Mouse (Mus musculus) macrophage (primary cell): ENCODE measurements around the gene Glmp. TPM values are rescaled to one million over a fixed set of nuclear protein-coding genes. Genes with fewer than 3 reads are reported as not detected.
"Not testable (repeated sequence)": the region's sequence is repeated elsewhere in the genome, so short reads cannot be mapped to it uniquely, and the experiment has no call there.

Source experiments
- H3K27ac ChIP-seq: fragments of 350-480 bp; formaldehyde crosslinking; 2 replicates; pipeline ENCODE4 v1.9.0; 2021
- H3K36me3 ChIP-seq: fragments of 350-480 bp; formaldehyde crosslinking; 2 replicates; pipeline ENCODE4 v1.9.0; 2021; ENCODE audit errors: inconsistent target
- H3K4me3 ChIP-seq: fragments of 350-480 bp; formaldehyde crosslinking; 2 replicates; pipeline ENCODE4 v1.9.0; 2021; ENCODE audit errors: inconsistent target
- H3K79me2 ChIP-seq: fragments of 350-480 bp; formaldehyde crosslinking; 2 replicates; pipeline ENCODE4 v1.9.0; 2021; ENCODE audit errors: inconsistent target
- WGBS: methylation state at CpG from one replicate; pipeline ENCODE4 v1.1.7; 2026; ENCODE audit warnings: inconsistent platforms; ENCODE audit not compliant: missing documents; 5-methylcytosine and 5-hydroxymethylcytosine counted together
- polyA plus RNA-seq: library from polyadenylated mRNA; stranded (reverse); fragments of 250-400 nt; gene quantifications from 3 replicates; pipeline ENCODE4 v1.2.4, GENCODE M21; 2018; ENCODE audit warnings: inconsistent platforms

The Glmp gene
- polyA plus RNA-seq, 1 experiment from 2014 or later, result 393 TPM

DNA sequence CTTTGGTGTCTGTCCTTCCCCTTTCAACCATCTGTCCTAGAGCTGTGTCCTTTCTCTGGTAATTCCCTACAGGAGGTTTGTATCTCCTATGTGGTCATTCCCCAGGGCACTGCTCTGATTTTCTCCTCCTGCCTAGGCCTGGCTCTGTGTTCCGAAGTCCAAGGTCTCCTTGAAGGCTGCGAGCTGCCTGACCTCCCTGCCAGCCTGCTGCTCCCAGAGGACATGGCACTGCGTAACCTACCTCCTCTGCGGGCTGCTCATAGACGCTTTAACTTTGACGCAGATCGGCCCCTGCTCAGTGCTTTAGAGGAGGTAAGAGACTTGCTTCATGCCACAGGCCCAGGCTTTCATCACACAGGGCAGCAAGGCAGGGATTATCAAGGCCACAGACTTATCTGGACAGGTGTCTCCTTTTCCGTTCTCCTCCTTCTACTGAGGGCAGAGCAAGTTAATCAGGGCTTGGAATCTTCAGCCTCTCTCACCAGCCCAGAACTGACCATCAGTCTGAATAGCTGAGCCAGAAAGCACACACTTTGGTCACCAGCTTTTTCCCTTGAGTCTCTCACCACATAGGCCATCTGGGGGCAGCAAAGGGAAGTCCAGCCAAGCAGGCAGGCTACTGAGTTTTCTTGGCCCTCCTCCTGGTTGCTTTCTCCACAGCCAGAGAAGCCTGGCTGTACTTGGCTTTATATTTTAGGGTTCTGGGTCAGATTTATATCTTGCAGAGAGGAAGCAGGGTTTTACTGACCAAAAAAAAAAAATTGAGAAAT, 29.8 kb downstream of the Glmp start:
- peaks cover 99% of the 10 kb centered on the region for H3K36me3 ChIP-seq
- no peak overlapping the region for H3K27ac ChIP-seq
- WGBS, result 97% methylated on average over 8 of the region's 8 CpGs
- H3K79me2 ChIP-seq, result no peaks in the 10 kb centered on the region
- H3K4me3 ChIP-seq, result no peak overlapping the region

DNA sequence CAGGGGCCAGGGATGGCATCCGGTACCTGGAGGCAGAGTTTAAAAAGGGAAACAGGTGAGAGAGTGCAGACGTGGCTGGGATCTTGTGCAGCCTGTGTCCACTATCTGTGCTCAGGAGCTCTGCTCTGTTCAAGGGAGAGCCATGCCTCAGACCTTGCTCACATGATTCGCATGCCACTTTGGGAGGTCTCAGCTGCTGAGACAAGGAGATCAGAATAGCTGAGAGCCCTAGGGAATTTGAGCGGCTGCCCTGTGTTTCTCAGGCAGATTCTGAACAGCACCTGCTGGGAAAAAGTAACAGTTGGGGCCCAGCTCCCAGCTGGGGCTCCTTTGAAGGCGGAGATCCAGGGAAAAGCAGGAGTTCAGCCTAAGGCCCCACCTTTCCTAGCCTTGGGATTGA, 34.8 kb downstream of the Glmp start:
- H3K79me2 ChIP-seq, result no peaks in the 10 kb centered on the region
- WGBS, result 92% methylated on average over 5 of the region's 5 CpGs
- H3K4me3 ChIP-seq, result no peak overlapping the region
- no peak overlapping the region for H3K27ac ChIP-seq
- peaks cover 73% of the 10 kb centered on the region for H3K36me3 ChIP-seq

DNA sequence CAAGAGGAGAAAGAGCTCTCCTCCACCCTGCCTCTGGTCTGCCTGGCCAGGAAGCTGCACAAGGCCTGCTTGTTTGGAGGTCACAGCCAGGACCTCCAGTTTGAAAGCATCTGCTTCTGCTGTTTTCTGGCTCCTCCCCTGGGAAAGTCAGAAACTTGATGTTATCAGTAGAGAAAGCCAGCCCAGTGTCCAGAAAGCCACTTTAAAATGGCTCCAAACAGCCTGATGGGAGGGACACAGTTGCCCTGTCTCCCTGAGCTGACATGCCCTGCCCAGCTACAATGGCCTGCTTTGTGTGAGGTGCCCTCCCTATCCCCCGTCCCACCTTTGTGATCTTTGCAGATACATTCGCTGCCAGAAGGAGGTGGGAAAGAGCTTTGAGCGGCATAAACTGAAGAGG, 35.2 kb downstream of the Glmp start:
- Histone ChIP-seq H3K79me2 (no peaks in the 10 kb centered on the region), H3K4me3 (no peak overlapping the region), H3K36me3 (peaks cover 69% of the 10 kb centered on the region), H3K27ac (no peak overlapping the region)
- 94% methylated on average over 3 of the region's 3 CpGs for WGBS

DNA sequence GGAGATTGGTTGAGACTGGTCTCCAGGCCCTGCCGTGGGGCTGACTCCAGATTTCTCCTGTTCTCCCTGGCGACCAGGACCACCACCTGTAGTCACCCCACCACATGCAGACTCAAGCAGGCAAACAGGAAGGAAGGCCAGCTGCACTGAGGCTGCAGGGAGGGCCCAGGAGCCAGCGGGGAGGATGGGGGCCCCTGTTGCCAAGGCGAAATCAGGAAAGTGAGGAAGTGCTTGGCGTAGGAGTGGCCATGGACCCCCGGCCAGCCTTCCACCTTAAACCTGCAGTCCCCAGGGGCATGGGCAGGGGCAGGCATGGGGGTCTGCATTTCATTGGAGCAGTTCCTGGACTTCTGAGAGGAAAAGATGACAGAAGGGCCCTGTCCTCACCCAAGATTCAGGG, 36.3 kb downstream of the Glmp start:
- H3K79me2 ChIP-seq, result no peaks in the 10 kb centered on the region
- H3K36me3 ChIP-seq, result peaks cover 58% of the 10 kb centered on the region
- WGBS, result 36% methylated on average over 6 of the region's 6 CpGs
- no peak overlapping the region for H3K27ac ChIP-seq
- H3K4me3 ChIP-seq, result no peak overlapping the region

DNA sequence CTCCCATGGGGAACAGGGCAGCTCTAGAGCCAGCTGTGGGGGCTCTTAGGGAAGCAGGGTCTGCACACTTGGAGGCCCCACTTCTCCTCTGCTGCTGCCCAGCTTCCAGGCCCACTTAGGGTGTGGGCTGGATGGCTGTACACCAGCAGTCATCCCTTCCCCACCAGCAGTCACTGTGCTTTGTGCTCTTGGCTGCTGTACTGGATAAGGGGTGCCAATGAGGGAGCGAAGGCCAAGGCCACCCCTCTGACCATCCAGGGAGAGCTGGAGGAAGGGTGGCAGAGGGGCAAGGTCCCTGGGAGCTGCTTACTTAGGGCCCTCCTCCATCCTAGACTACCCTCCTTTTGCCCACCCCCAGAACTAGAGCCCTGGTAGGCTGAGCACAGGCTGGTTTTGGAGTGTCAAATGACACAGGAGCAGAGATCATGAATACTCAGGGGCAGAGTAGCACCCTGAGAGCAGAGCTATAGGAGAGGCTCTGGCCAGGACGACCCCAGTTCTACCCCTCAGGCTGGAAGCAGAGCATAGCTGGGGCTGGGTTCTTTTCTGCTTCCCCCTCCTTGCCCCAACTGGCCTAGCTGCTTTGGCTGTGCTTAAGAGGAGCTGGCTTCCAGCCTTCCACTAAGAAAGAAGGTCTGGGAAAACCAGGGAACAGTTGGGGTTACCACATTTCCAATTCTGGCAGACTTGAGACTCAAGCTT, 36.9 kb downstream of the Glmp start:
- Histone ChIP-seq H3K27ac (no peak overlapping the region), H3K79me2 (no peaks in the 10 kb centered on the region), H3K4me3 (no peak overlapping the region), H3K36me3 (peaks cover 52% of the 10 kb centered on the region)
- 91% methylated on average over 2 of the region's 2 CpGs for WGBS

DNA sequence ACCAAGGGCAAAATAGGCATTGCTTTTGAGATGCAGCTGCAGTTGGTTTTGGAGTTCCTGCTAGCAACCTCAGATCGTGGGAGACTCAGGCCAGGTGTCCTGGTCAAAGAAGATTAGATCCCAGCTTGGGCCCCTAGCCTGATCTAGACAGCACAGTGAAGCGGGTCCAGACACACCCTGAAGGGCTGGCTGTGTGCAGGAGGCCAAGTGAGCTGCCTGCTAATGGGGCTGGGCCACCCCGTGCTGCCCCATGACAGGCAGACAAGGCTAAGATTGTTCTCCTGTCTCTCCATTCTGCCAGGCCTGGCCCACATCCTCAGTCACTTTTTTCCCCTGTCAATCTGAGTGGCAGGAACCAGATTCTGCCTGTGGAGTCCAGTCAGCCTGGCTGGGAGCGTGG, 38.9 kb downstream of the Glmp start:
- WGBS, result 82% methylated on average over 4 of the region's 4 CpGs
- Histone ChIP-seq H3K79me2 (no peaks in the 10 kb centered on the region), H3K4me3 (no peak overlapping the region), H3K27ac (no peak overlapping the region), H3K36me3 (peaks cover 33% of the 10 kb centered on the region)

DNA sequence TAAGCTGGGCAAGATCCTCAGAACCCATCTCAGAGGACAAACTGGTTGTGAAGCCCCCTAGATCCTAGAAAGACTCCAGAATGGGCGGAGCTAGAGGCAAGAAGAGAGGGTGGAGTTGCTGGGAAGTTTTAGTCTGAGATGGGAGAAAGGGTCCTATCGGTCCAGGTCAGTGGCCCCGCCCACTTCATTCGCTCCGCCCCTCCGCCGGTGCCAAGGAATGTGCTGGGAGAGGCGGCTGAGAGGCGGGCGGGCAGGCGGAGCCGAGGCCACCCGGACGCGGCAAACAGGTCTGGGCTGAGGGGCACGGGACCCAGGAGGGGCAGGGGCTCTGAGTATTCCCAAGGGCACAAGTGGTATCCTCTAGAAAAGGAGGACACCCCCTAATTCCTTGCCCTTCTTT, 39.5 kb downstream of the Glmp start, which contains the start of gene Paqr6:
TSS of gene Paqr6 (plus strand) at position 248 of the 400 bp plus-strand sequence.
- Histone ChIP-seq H3K4me3 (no peak within 1 kb of the TSS), H3K27ac (no peak within 1 kb of the TSS), H3K79me2 (no peaks in the 10 kb centered on the region), H3K36me3 (peaks cover 27% of the 10 kb centered on the region)
- WGBS, result 68% methylated on average over 16 of the region's 16 CpGs

DNA sequence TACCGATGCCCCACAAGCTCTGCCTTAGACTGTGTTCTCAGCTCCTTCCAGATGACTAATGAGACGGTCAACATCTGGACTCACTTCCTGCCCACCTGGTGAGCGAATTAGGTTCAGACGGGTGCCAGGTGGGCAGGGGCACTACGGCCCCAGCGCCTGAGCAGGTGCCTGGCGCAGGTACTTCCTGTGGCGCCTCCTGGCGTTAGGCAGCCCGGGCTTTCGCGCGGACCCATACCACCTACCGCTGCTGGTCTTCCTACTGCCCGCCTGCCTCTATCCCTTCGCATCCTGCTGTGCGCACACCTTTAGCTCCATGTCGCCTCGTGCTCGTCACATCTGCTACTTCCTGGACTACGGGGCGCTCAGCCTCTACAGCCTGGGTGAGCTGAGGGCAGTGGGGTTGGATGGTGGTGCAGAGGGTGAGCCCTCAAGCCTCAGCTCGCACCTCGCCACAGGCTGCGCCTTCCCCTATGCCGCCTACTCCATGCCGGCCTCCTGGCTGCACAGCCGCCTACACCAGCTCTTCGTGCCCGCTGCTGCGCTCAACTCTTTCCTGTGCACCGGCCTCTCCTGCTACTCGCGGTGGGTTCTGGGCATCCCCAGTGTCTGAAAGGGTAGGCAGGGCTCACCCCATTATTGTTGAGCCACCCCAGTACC, 41.0 kb downstream of the Glmp start:
- Histone ChIP-seq H3K27ac (no peak overlapping the region), H3K4me3 (no peak overlapping the region), H3K79me2 (no peaks in the 10 kb centered on the region), H3K36me3 (peaks cover 12% of the 10 kb centered on the region; the same call in 1 of the 2 replicates)
- WGBS, result 53% methylated on average over 34 of the region's 34 CpGs

DNA sequence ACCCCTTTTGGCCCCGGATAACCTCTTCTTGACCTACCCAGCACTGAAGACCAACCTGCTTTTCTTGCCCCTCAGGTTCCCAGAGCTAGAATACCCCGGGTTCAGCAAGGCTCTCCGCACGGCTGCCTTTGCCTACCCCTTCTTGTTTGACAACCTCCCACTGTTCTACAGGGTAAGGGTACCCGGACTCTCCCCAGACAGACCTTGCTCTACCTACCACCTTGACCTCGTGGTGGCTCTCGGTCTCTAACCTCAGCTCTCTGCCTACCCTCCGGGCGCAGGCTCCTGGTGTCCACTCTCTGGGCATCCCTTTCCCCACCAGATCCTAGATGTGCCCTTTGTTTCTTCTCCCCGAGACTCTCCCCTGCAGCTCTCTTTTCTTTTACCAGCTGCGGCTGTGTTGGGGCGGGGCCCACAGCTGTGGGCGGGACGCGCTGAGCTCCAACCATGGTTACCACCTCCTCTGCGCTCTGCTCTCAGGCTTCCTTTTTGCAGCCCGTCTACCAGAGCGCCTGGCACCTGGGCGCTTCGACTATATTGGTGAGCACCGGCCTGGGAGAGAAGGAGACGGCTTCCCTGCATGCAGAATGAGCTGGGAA, 42.1 kb downstream of the Glmp start:
- 12% methylated on average over 9 of the region's 22 CpGs for WGBS

DNA sequence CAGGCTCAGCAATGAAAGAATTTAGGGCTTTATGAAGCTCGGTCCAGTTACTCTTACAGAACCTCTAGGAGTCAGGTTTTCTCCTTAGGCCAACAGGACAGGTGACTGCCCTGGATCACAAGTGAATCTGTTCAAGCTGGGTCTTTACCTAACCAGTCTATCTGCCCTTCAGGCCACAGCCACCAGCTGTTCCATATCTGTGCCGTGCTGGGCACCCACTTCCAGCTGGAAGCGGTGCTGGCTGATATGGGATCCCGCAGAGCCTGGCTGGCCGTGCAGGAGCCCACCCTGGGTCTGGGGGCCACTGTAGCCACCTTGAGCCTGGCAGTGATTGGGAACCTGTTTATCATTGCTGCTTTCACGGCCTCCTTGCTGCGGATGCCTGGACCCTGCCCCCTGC, 42.7 kb downstream of the Glmp start:
- H3K4me3 ChIP-seq, H3K36me3 ChIP-seq, H3K27ac ChIP-seq, H3K79me2 ChIP-seq: not testable (repeated sequence)
- WGBS, result 86% methylated on average over 1 of the region's 7 CpGs

More for the DNA sequence above, 42.1 kb downstream of the Glmp start:
- H3K79me2 ChIP-seq, H3K4me3 ChIP-seq, H3K27ac ChIP-seq, H3K36me3 ChIP-seq: not testable (repeated sequence)

DNA sequence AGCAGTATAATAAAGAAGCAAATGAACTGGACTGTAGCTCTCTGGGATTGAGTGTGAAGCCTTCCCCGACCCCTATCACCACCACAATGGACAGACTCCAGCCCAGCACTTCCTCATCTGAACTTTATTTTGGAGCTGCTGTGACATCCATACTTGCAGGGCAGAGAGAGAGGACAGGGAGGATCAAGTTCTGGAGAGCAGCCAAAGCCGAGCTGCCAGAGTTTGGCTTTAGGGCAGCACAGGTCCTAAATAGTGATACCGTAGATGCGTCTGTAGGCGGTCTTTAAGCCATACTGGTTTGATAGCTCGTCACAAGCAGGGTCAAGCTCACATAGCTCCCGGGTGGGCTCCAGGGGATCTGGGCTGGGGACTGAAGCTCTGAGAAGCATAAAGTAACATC, 43.7 kb downstream of the Glmp start:
- H3K27ac ChIP-seq, H3K4me3 ChIP-seq, H3K79me2 ChIP-seq, H3K36me3 ChIP-seq: not testable (repeated sequence)
- WGBS, result 96% methylated on average over 6 of the region's 7 CpGs

DNA sequence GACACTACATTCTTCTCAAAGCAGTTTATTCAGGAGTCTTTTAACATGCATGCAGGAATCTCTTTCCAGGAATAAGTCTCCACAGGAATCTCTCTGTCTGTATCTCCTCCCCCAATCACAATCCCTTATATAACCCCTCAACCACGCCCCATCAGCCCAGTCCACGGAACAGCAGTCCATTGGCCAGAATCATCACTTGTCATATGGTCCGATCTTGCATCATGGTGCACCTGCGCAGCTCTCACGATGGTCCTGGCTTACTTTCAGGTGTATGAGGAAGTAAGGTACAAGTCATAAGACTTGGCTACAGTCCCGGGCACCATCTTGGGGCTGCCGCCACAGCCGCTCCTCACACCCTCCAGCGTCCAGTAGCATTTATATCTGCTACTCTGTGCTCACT, 47.8 kb downstream of the Glmp start, which contains the start of gene Bglap3:
TSS of gene Bglap3 (minus strand) at position 101 of the 400 bp plus-strand sequence.
- 85% methylated on average over 9 of the region's 9 CpGs for WGBS
- H3K4me3 ChIP-seq, H3K27ac ChIP-seq, H3K79me2 ChIP-seq, H3K36me3 ChIP-seq: not testable (repeated sequence)

DNA sequence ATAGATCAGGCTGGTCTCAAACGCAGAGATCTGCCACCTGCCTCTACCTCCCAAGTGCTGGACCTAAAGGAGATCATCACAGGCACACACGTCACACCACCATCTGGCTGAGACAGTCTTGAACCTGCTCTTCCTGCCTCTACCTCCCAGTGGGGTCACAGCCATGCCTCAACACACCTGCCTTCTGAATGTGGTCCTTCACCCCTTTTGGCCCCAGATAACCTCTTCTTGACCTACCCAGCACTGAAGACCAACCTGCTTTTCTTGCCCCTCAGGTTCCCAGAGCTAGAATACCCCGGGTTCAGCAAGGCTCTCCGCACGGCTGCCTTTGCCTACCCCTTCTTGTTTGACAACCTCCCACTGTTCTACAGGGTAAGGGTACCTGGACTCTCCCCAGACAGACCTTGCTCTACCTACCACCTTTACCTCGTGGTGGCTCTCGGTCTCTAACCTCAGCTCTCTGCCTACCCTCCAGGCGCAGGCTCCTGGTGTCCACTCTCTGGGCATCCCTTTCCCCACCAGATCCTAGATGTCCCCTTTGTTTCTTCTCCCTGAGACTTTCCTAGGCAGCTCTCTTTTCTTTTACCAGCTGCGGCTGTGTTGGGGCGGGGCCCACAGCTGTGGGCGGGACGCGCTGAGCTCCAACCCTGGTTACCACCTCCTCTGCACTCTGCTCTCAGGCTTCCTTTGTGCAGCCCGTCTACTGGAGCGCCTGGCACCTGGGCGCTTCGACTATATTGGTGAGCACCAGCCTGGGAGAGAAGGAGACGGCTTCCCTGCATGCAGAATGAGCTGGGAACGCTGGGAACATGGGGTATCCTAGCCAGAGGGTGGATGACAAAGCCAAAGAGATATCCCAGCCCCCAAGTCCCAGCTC, 51.2 kb downstream of the Glmp start:
- H3K79me2 ChIP-seq, H3K27ac ChIP-seq, H3K4me3 ChIP-seq, H3K36me3 ChIP-seq: not testable (repeated sequence)
- 14% methylated on average over 13 of the region's 19 CpGs for WGBS

DNA sequence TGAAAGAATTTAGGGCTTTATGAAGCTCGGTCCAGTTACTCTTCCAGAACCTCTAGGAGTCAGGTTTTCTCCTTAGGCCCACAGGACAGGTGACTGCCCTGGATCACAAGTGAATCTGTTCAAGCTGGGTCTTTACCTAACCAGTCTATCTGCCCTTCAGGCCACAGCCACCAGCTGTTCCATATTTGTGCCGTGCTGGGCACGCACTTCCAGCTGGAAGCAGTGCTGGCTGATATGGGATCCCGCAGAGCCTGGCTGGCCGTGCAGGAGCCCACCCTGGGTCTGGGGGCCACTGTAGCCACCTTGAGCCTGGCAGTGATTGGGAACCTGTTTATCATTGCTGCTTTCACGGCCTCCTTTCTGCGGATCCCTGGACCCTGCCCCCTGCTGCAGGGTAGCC, 51.8 kb downstream of the Glmp start:
- not testable (repeated sequence) for H3K36me3 ChIP-seq, H3K4me3 ChIP-seq, H3K27ac ChIP-seq, H3K79me2 ChIP-seq
- 74% methylated on average over 3 of the region's 7 CpGs for WGBS
